Mouse (Mus musculus): Measurements from ENCODE around the gene Ppara.
A peak's percentile ranks its signal among the peaks of the same experiment; 100 is the strongest.

Gene Ppara

DNA sequence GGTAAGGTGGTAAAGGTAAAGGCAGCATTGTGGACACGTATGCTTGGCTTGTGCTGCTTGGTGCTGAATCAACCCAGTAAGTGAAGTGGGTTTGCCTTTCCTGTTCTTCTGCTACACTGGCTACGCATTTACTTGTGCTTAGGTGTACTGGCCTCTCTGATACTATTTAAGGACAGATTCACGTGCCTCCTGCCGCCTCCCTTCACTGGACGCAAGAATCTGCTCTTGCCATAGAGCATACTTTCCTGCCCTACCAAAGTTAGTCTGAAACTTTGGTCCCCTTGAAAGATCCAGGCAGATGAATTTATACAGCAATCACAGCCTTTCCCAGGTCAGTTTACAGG lies 75.7 kb downstream of the Ppara start:
- DNase-seq = no peak

DNA sequence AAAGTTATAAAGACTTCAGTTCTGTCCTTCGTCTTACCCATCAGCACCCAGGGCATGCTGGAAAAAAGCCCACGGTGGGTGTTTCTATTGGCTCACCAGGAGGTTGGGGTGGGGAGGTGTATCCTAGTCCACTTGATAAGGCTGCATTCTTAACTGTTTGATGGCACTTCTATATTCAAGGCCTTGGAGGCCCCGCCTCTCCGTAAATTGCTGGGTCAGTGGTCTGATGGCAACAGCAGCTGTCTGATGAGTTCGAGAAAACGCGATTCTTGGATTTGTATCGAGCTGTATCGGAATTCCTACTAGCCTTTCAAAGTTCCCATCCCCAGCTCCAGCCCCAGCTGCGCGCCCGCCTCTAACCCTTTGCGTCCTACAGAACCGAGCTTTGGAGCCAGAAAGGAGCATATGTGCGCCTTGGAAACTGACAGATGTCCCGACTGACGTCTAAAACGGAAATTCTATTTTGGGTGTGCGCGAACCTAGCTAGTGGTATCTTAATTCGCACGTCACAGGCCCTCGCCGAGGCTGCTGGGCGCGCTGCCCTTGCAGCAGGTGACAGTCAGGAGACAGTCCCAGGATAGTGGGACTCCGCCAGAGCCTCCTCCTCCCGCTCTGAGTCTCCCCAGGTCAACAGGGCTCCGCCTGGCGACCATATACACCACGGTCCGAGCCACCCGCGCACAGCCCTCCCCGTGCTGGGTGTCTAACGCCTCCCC lies 76.2 kb downstream of the Ppara start:
- peak; percentile 87 for DNase-seq

DNA sequence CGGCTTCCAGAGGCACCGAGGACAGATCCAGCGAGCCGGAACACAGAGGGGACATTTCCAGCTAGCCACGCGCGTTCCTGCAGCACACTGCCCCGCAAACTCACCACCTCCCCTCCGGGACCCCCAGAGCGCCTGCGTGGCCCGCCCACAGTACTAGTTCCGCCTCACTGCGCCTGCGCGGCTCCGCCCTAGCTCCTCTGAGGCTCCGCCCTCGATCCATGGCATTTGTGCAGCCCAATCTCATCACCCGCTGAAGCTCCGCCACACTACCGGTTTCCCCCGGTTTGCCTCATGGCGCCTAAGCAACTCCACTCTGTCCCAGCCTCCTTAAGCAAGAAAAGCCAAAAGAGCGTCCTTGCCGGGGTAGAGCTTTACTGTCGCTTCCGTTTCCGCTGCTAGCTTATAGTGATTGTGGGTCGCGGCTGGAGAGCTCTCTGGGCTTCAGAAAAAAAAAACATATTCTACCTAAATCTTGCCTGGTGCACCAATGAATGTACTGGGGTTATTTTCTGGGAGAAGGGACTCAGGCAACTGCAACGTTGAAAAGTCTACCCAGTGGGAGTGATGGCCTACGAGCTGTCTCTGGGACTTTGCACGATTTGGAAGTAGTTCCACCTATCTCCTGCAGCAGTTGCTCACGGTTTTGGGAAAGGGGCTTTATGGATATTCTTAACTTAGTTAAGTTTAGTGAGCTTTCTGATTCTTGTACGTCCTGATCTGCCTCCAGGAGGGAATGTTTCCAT lies 76.9 kb downstream of the Ppara start, which contains the start of gene Cdpf1:
Gene Cdpf1 (minus strand): TSS at position 163 of the 743 bp plus-strand sequence.
- peak; percentile 100 for DNase-seq

DNA sequence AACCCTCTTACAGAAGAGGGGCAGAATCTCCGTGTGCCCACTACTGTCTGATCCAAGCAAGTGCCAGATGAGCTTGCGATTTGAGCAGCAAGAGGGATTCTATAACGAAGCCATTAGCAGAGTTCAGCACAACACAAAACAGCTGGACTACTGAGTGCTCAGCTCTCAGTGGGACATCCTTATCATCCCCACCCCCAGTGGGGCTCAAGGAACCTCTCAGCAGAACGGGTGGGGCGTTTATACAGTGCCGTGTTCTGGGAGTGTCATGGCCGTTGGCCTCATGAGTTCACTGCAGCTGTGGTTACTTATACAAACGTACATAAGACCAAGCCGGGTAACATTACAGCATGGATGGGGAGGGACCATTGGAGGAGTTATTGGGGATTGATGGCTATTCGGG lies 78.6 kb downstream of the Ppara start:
- no peak for DNase-seq

DNA sequence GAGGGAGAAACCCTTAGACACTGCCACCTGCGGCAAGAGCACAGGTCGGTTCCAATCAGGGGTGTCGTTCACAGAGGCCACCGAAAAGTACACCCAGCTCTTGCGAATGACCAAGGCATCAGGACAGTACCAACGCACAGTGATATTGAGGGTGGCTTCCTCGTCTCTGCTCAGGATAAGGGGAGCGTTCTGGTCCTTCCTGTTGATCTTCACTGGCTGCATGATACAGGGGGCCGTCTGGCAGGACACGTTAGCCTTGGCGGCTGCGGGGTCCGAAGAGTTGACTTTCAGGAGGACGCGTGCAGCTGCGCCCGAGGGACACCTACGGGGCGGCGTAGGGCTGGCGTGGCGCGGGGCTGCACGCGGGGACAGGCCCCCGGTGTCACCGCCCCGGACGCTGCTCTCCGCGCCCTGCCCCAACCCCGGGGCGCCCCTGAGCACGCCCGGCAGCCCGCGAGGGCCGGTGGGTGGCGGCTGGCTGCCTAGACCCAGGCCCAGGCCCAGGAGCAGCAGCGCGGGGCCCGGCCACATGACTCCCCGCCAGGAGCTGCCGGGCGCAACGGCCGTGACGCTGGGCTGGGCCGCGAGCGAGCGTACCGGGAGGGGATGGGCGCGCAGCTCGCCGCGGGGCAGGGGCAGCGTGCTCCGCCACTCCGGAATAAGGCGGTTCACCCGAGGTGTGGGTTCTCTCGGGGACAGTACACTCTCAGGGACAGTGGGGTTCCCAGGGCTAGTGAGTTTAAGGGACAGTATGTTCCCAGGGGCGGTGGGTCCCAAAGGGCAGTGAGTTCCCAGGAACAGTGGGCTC lies 86.6 kb downstream of the Ppara start, which contains the start of gene Pkdrej:
Gene Pkdrej (minus strand): TSS at position 532 of the 808 bp plus-strand sequence.
- DNase-seq = peak; percentile 57

GRCm38 (mm10) chr15:85822011-85822359 lies 87.2 kb downstream of the Ppara start:
- DNase-seq = no peak

- no peak for DNase-seq
These were observed 91.9 kb downstream of the Ppara start for GRCm38 (mm10) chr15:85826676-85827075.

DNA sequence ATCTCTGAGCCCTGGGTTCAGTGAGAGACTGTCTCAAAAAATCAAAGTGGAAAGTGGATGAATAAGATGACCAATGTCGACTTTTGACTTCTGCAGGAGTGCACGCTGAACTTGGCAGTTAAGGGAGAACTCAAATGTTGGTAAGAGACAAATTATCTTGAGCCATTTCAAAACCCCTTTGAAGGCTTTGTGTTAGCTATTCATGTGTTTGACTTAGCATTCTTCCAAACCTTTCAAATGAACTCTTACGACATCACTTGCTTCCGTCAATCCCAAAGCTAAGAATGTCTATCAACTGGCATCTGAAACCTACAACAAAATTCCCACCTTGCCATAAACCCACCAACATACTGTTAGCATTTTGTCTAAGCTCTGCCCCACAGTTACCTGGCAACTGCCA lies 93.3 kb downstream of the Ppara start:
- no peak for DNase-seq

- no peak for DNase-seq
These were observed 94.7 kb downstream of the Ppara start for GRCm38 (mm10) chr15:85829470-85829869.

DNA sequence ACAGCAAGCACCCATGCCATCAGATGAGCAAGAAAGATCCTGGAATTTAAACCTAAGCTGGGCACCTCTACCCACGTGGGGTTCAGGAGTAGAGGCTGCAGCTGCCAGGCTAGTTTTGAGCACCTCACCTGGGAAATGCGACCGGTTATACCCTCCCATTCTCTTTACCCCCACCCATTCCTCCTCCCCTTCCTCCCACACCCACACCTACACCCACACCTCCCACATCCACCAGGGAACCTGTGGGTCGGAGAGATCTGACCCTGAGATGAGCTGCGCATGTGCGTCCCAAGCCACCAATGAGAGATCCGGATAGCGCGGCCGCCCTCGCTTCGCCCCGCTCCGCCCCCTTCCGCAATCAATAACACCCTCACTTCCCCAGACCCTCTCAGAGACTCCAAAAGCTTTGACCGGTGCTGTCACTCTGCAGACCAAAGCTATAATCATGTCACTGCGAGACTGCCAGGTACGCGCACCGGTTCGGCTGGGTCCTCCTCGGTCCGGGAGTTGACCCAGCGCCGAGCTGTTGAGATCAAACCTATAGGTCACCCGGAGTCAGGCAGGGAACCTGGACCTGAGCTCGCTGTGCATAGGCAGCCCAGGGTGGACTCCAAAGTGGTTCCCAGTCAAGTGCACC lies 97.3 kb downstream of the Ppara start, which contains the start of gene Ttc38:
Gene Ttc38 (plus strand): TSS at position 353 of the 637 bp plus-strand sequence.
- DNase-seq = peak; percentile 82

DNA sequence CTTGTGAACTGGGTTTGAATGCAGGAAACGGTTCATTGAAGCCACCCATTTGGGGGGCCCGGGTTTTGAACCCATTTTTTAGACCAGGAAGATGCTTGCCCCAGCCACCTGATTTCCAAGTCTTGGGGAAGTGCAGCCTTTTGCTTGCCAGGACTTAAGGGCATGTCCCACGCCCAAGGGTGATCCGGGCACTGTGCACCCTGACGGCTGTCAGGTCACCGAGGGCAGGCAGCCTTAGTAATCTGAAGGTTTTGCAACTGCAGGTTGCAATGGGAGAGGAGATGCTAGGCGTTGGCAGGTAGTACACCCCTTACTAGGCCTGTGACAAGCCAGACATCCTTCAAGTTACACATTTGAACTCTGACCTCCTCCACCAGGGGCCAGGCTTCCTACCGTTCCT lies 97.8 kb downstream of the Ppara start:
- DNase-seq = no peak

DNA sequence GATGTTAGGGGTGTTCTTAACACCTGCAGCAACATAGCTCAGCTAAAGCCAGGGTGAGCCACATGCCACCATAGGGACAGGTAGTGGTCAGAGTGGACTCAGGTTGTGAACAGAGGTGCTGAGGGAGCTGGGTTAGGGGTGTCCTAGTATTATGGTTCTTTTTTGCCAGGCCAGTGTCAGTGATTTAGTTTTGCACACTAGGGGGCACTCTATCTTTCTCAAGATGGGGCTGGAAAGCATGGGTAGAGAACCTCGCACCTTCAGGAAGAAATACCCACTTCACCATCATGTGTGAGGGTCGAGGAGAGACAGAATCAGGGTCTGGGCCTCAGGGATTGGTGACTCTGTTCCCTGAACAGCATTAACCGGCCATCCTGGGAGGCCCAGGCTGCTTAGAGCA lies 100.6 kb downstream of the Ppara start:
- DNase-seq = no peak

GRCm38 (mm10) chr15:85836887-85837286 lies 102.1 kb downstream of the Ppara start:
- no peak for DNase-seq

DNA sequence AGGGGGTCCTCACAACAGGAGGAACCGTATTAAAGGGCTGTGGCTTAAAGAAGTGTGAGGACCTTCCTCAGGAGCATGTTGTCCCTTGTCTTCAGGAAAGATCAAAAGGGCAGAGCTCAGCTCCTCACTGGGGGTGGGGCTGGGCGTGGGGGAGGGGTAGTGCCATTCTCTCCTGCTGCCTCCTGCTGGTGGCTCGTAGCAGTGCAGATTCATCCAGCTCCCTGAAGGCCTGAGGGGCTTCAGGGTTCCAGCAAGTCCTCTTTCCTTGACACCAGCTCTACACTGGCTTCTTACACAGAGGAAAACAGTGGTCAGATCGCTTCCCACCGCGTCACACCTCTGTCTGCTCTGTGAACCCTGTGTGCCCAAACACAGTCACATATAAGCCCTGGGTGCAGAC lies 106.2 kb downstream of the Ppara start:
- DNase-seq = no peak

GRCm38 (mm10) chr15:85841796-85842360 lies 107.1 kb downstream of the Ppara start:
- no peak for DNase-seq

DNA sequence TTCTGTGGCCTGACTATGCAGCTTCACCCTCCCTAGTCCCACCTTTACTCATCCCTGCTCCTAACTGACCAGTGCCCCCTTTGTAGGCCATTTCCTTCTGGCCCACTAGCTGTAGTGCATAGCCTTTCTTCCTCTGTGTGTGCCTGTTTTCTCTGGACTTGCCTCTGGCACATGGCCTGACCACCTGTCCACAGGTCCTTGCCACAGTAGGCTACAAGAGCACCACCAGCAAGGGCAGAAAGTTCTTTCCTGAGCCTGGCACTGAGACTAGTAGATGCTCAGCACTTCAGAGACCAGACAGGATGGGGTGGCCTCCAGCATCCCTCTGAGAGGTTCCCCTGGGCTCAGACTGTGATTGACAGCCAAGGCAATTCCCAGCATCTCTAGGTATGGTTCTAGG lies 110.3 kb downstream of the Ppara start:
- no peak for DNase-seq

DNA sequence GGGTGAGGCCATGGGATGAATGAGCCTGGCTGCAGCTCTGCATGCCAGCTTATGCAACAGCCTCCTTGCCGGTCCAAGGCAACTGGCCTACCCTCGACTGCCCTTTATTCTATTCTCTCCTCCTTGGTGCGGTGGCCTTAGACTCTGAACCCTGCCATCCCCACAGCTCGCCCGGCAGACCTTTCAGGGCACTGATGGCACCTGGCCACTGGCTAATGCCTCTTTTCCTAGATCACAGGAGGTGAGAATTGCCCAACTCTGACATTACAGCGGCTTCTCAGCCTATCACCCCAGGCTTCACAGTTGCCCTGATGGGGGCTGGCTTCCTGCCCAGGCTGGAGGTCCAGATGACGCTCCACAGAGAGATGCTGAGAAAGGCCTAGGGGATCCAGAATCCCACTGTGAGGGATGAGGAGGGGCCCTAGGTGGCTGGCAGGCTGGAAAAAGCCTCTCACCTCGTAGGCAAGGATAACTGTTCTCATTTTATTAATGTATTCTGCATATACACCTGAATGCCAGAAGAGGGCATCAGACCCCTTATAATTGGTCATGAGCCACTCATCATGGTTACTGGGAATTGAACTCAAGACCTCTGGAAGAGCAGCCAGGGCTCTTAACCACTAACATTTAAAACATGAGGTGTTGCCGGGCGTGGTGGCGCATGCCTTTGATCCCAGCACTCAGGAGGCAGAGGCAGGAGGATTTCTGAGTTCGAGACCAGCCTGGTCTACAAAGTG lies 117.0 kb downstream of the Ppara start:
- DNase-seq = no peak
